Mouse (Mus musculus): ENCODE results near the gene AU022751. TPM values are rescaled to one million over a fixed set of nuclear protein-coding genes. Genes with fewer than 3 reads are reported as not detected.
"Not testable (repeated sequence)": the region's sequence is repeated elsewhere in the genome, so short reads cannot be mapped to it uniquely, and the experiment has no call there.

AU022751 gene
- polyA plus RNA-seq (2015; fragmentation: Nextera tagmentation; extraction: Ambion mirVana): not detected in 2 replicates

DNA sequence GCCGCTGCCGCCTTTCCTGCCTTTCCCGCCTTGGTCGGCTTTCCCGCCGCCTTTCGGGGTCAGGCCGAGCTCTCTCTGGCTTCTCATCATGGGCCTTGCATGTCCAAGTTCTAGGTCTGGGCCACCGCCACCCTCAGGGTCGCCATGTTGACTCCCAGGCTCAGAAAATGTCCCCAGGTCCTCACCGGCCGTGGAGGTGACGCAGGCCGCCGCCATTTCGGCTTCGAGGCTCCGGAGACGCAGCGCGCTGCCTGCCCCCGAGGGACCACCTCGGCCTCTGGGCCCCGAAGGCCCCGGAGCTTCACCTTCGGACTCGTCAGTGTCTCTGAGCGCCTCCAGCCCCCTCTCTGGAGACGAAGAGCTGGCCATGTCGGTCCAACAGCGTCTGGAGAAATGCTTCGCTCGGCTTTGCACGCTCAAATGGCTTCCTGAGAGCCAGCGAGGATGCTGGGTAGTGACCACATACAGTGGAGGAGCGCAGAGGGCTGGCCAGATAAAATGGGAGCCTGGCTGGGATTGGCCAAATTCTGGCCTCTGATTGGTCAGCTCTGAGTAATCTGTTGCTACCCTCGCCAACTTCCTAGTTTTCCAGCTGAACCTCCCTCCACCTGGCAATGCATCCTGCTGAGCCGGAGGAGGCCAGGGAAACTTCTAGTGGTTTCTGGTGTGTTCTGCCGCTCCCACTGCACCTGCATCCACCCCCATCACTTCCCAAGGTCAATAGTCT is at the start of gene AU022751:
AU022751 (minus strand) TSS at position 466 of the 727 bp plus-strand sequence.
- ATAC-seq: no peak
- Histone ChIP-seq H3K9ac (ENCODE audit: low read depth, low read length) (no peak within 1 kb of the TSS), H3K27ac (ENCODE audit: low read length) (no peak within 1 kb of the TSS), H3K9me3 (ENCODE audit: control insufficient read depth, low read length) (peaks cover 8% of the 10 kb centered on the region), H3K4me1 (ENCODE audit: control insufficient read depth, insufficient read depth, low read length) (no peaks in the 10 kb centered on the region), H3K27me3 (replicated peaks; ENCODE audit: control insufficient read depth, insufficient read depth, low read length) (no peaks in the 10 kb centered on the region), H3K4me3 (ENCODE audit: low read length) (no peak within 1 kb of the TSS), H3K4me2 (ENCODE audit: low read depth, low read length) (no peak within 1 kb of the TSS), H3K36me3 (ENCODE audit: control insufficient read depth, insufficient read depth, low read length) (no peaks in the 10 kb centered on the region)
- 86% methylated on average over 39 of the region's 39 CpGs for WGBS

- H3K4me2 ChIP-seq (ENCODE audit: low read depth, low read length): peak overlapping the region; percentile 52
- no peak overlapping the region for H3K27ac ChIP-seq (ENCODE audit: low read length)
- ATAC-seq: peak; percentile 84
- no peaks in the 10 kb centered on the region for H3K27me3 ChIP-seq (replicated peaks; ENCODE audit: control insufficient read depth, insufficient read depth, low read length)
- H3K9me3 ChIP-seq (ENCODE audit: control insufficient read depth, low read length): no peaks in the 10 kb centered on the region
- no peaks in the 10 kb centered on the region for H3K36me3 ChIP-seq (ENCODE audit: control insufficient read depth, insufficient read depth, low read length)
- peak overlapping the region; percentile 35 for H3K4me3 ChIP-seq (ENCODE audit: low read length)
- WGBS: 10% methylated on average over 25 of the region's 30 CpGs
- no peaks in the 10 kb centered on the region for H3K4me1 ChIP-seq (ENCODE audit: control insufficient read depth, insufficient read depth, low read length)
- H3K9ac ChIP-seq (ENCODE audit: low read depth, low read length): no peak overlapping the region
Observed at GRCm38 (mm10) chrX:6091996-6092757, 9.0 kb upstream of the AU022751 start.

GRCm38 (mm10) chrX:6091547-6091946 is 8.3 kb upstream of the AU022751 start:
- Histone ChIP-seq H3K4me3 (ENCODE audit: low read length) (0 out of 2 replicates have a peak overlapping the region, but pooled peaks have one; percentile 35), H3K36me3 (ENCODE audit: control insufficient read depth, insufficient read depth, low read length) (no peaks in the 10 kb centered on the region), H3K4me2 (ENCODE audit: low read depth, low read length) (peak overlapping the region; percentile 52), H3K27me3 (replicated peaks; ENCODE audit: control insufficient read depth, insufficient read depth, low read length) (no peaks in the 10 kb centered on the region), H3K27ac (ENCODE audit: low read length) (no peak overlapping the region), H3K9ac (ENCODE audit: low read depth, low read length) (no peak overlapping the region), H3K9me3 (ENCODE audit: control insufficient read depth, low read length) (no peaks in the 10 kb centered on the region), H3K4me1 (ENCODE audit: control insufficient read depth, insufficient read depth, low read length) (no peaks in the 10 kb centered on the region)
- WGBS: 23% methylated on average over 12 of the region's 12 CpGs
- no peak for ATAC-seq

DNA sequence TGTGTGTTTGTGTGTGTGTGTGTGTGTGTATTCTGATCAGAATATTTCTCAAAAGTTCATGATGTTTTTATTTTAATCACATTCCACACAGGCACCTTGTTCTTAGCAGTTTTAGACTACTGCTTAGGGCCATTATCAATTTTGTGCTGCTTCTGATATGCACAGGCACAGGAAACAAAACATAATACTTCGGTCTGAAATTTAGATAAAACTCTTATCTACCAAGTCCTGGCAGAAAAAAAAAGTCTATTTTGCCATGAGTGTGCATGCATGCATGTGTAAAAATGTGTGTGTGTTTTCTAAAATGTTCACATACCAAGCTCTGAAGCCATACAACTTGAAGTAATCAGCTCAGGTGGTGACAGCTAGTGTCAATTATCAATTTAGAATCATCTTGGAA is 21.7 kb downstream of the AU022751 start:
- H3K9me3 ChIP-seq (ENCODE audit: control insufficient read depth, low read length): no peaks in the 10 kb centered on the region
- H3K4me1 ChIP-seq (ENCODE audit: control insufficient read depth, insufficient read depth, low read length): no peaks in the 10 kb centered on the region
- 84% methylated on average over 1 of the region's 1 CpGs for WGBS
- no peak overlapping the region for H3K9ac ChIP-seq (ENCODE audit: low read depth, low read length)
- H3K27ac ChIP-seq (ENCODE audit: low read length): no peak overlapping the region
- no peaks in the 10 kb centered on the region for H3K36me3 ChIP-seq (ENCODE audit: control insufficient read depth, insufficient read depth, low read length)
- no peak overlapping the region for H3K4me3 ChIP-seq (ENCODE audit: low read length)
- ATAC-seq: no peak
- no peaks in the 10 kb centered on the region for H3K27me3 ChIP-seq (replicated peaks; ENCODE audit: control insufficient read depth, insufficient read depth, low read length)
- no peak overlapping the region for H3K4me2 ChIP-seq (ENCODE audit: low read depth, low read length)

DNA sequence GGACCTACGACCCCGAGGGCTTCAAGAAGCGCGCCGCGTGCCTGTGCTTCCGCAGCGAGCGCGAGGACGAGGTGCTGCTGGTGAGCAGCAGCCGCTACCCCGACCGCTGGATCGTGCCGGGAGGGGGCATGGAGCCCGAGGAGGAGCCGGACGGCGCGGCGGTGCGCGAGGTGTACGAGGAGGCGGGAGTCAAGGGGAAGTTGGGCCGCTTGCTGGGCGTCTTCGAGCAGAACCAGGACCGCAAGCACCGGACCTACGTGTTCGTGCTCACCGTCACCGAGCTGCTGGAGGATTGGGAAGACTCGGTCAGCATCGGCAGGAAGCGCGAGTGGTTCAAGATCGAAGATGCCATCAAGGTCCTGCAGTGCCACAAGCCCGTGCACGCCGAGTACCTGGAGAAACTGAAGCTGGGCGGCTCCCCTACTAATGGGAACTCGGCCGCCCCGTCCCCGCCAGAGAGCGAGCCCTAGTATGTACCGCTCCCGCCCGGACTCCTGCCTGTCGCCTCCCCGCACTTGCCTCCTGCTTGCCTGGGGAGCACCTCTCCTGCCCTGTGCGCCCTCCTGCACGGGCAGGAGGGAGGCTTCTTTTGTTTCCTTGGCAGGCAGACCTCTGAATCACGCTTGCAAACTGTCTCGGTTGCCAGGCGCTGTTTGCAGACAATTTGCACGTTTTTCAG is 35.1 kb downstream of the AU022751 start:
- not testable (repeated sequence) for H3K9me3 ChIP-seq (ENCODE audit: control insufficient read depth, low read length); H3K36me3 ChIP-seq (ENCODE audit: control insufficient read depth, insufficient read depth, low read length); H3K9ac ChIP-seq (ENCODE audit: low read depth, low read length); H3K27ac ChIP-seq (ENCODE audit: low read length); H3K27me3 ChIP-seq (replicated peaks; ENCODE audit: control insufficient read depth, insufficient read depth, low read length); H3K4me1 ChIP-seq (ENCODE audit: control insufficient read depth, insufficient read depth, low read length)
- Histone ChIP-seq H3K4me2 (ENCODE audit: low read depth, low read length) (peak overlapping the region; percentile 38; the same call in 1 of the 2 replicates), H3K4me3 (ENCODE audit: low read length) (peak overlapping the region; percentile 31)
- 15% methylated on average over 4 of the region's 60 CpGs for WGBS
- ATAC-seq: peak; percentile 68

- 8% methylated on average over 8 of the region's 121 CpGs for WGBS
- not testable (repeated sequence) for H3K4me1 ChIP-seq (ENCODE audit: control insufficient read depth, insufficient read depth, low read length); H3K27me3 ChIP-seq (replicated peaks; ENCODE audit: control insufficient read depth, insufficient read depth, low read length); H3K9ac ChIP-seq (ENCODE audit: low read depth, low read length); H3K9me3 ChIP-seq (ENCODE audit: control insufficient read depth, low read length); H3K36me3 ChIP-seq (ENCODE audit: control insufficient read depth, insufficient read depth, low read length); H3K4me2 ChIP-seq (ENCODE audit: low read depth, low read length); H3K27ac ChIP-seq (ENCODE audit: low read length)
- ATAC-seq: peak; percentile 90
- H3K4me3 ChIP-seq (ENCODE audit: low read length): peak within 1 kb of the TSS; percentile 31
Observed at GRCm38 (mm10) chrX:6047066-6047935, 35.9 kb downstream of the AU022751 start, which contains the start of gene Nudt11. Gene Nudt11, plus strand, starts transcription at chrX:6047453.

Small RNA genes within 50 kb of the gene (microRNA-seq; reads per million reads assigned to microRNA genes)
- not detected for gene Gm27360

Other genes with a start within 250 kb of the AU022751 start
- 1.5 and 1.9 TPM in 2 replicates for gene Nudt11, start 36.0 kb downstream of the AU022751 start, polyA plus RNA-seq (2015; fragmentation: Nextera tagmentation; extraction: Ambion mirVana)
- 2.7 and 2.8 TPM in 2 replicates for gene Nudt10, start 89.6 kb upstream of the AU022751 start, polyA plus RNA-seq (2015; fragmentation: Nextera tagmentation; extraction: Ambion mirVana)
- gene Bmp15, start 237.3 kb upstream of the AU022751 start, polyA plus RNA-seq (2015; fragmentation: Nextera tagmentation; extraction: Ambion mirVana): 0.05 TPM in 1 of 2 replicates, not detected in the other

All from intestine, embryonic 16.5 days (tissue).